Mouse (Mus musculus) cerebellum, adult 2 months (tissue): Measurements from ENCODE around the gene Arl5a. TPM values are rescaled to one million over a fixed set of nuclear protein-coding genes. Genes with fewer than 3 reads are reported as not detected.

Experiments used
- DNase-seq, 2 experiments: peaks; one replicate each; pipeline ENCODE4 v3.0.0; 2021
- H3K27ac ChIP-seq: fragments of 200-500 bp; 2 replicates; pipeline ENCODE4 v1.5.1; 2012; ENCODE audit warnings: low read length, control low read depth, inconsistent platforms; ENCODE audit not compliant: insufficient read depth
- H3K27me3 ChIP-seq: fragments of 200-500 bp; 2 replicates; pipeline ENCODE4 v1.6.1; 2012; ENCODE audit warnings: inconsistent platforms, mild to moderate bottlenecking, low read length, moderate library complexity; ENCODE audit not compliant: control insufficient read depth, insufficient read depth
- H3K4me1 ChIP-seq: fragments of 200-500 bp; 2 replicates; pipeline ENCODE4 v1.6.1; 2011; ENCODE audit warnings: low read length; ENCODE audit not compliant: control insufficient read depth, insufficient read depth
- H3K4me3 ChIP-seq: fragments of 200-500 bp; replicated peaks from 2 replicates; pipeline ENCODE3; 2011; ENCODE audit warnings: mild to moderate bottlenecking, low read depth, low read length, control low read depth; ENCODE audit not compliant: insufficient read depth
- CTCF ChIP-seq: fragments of 200-500 bp; IDR thresholded peaks from 2 replicates; pipeline ENCODE4 v1.5.1; 2011; ENCODE audit warnings: low read depth, mild to moderate bottlenecking, control low read depth, low read length, moderate library complexity, borderline replicate concordance; ENCODE audit not compliant: insufficient read depth
- POLR2A ChIP-seq: fragments of 200-500 bp; IDR thresholded peaks from 2 replicates; pipeline ENCODE4 v1.6.1; 2011; ENCODE audit warnings: low read length, control low read depth, borderline replicate concordance; ENCODE audit not compliant: insufficient read depth
- WGBS: fragments of 180-500 bp; shearing (Covaris S2); methylation state at CpG from one replicate; pipeline ENCODE4 v1.1.7; 2018; 5-methylcytosine and 5-hydroxymethylcytosine counted together
- polyA plus RNA-seq: library from polyadenylated mRNA; depleted of rRNA; stranded (reverse); fragments of >200 nt; gene quantifications from 2 replicates; pipeline ENCODE4 v1.2.3, GENCODE M21; 2012

Arl5a gene
- polyA plus RNA-seq, 1 experiment, result 57.3 TPM

GRCm38 (mm10) chr2:52427383-52427782 lies 2.7 kb upstream of the Arl5a start:
- peaks cover 5% of the 10 kb centered on the region; the same call in 1 of the 2 replicates for H3K4me1 ChIP-seq
- DNase-seq, result no peak
- H3K27ac ChIP-seq, result no peak overlapping the region
- no peaks in the 10 kb centered on the region for H3K27me3 ChIP-seq
- WGBS, result 85% methylated on average over 3 of the region's 3 CpGs
- no peak overlapping the region for H3K4me3 ChIP-seq
- no peak for TF ChIP-seq CTCF
- no peak for TF ChIP-seq POLR2A

DNA sequence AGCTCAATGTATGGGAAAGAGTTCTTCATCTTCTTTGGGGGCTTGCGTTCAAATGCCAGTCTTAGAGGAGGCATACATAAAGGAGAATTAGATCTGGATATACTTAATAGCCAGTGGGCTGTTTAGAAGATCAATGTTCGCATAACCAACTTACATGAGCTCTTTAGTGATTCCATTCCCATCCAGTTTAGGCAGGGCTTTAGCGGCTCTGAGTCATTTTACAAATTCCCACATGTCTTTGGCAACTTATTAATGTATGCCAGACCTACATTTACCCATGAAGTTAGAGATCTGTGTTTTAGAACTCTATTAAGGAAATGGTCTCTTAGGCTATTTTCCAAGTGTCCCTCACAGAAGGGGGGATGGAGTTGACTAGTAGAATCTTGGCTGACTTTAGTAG lies 1.3 kb upstream of the Arl5a start:
- no peaks in the 10 kb centered on the region for H3K27me3 ChIP-seq
- no peak for DNase-seq
- WGBS, result 90% methylated on average over 3 of the region's 3 CpGs
- no peak overlapping the region for H3K4me3 ChIP-seq
- TF ChIP-seq CTCF (no peak), POLR2A (no peak)
- no peak overlapping the region for H3K27ac ChIP-seq
- H3K4me1 ChIP-seq, result peaks cover 12% of the 10 kb centered on the region; the same call in 1 of the 2 replicates

DNA sequence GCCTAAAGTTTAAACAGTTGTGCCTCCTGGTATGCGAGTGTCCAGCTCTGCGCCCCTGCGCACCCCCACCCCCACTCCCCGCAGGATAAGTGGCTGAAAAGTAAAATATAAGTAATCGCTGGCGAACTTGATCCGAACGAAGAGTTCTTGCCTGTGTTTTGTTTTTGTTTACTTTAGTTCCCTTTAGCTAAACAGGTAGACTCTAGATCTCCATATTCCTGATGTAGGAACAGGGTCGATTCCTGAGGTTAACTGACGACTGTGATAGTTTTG lies 758 bp upstream of the Arl5a start:
- Histone ChIP-seq H3K27ac (peak overlapping the region; percentile 72; the same call in 1 of the 2 replicates), H3K4me3 (peak overlapping the region; percentile 73), H3K4me1 (peaks cover 14% of the 10 kb centered on the region; the same call in 1 of the 2 replicates), H3K27me3 (no peaks in the 10 kb centered on the region)
- 16% methylated on average over 10 of the region's 10 CpGs for WGBS
- no peak for TF ChIP-seq POLR2A
- no peak for TF ChIP-seq CTCF
- no peak for DNase-seq

GRCm38 (mm10) chr2:52424248-52424728 lies 413 bp downstream of the Arl5a start:
- peak overlapping the region; percentile 98 for H3K4me3 ChIP-seq
- H3K27ac ChIP-seq, result peak overlapping the region; percentile 95
- WGBS, result under 1% methylated on average over 42 of the region's 42 CpGs
- no peak for TF ChIP-seq POLR2A
- TF ChIP-seq CTCF, result no peak
- peaks cover 21% of the 10 kb centered on the region; the same call in 1 of the 2 replicates for H3K4me1 ChIP-seq
- H3K27me3 ChIP-seq, result no peaks in the 10 kb centered on the region
- peak in 1 of 2 experiments; percentile 68 for DNase-seq

DNA sequence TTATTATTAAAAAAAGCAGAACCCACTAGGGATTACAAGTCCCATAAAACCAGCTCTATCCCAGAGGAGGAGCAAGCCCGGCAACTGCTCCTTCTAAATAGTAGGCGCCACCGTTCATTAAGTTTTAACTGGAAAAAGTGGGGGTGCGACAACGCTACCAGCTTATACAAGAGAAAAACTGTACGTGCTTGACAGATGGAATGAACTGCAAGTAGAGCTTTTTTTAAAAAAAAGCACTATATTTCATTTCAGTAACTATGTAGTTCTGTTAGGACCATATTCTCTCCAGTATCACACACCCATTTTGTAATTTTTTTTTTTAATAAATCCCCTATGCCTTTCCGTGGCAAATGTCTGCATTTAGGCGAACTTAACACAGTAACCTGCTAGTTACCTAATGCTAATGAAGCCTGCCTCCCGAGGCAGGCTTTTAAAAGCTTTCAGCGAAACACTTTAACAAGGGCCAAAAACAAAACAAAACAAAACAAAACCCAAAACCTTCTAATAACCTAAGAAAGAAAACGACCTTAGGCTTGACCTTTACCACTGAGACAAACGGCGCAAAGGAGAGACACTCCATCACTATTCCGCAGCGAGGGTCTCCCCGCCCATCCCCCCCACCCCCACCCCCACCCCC lies 972 bp downstream of the Arl5a start:
- Histone ChIP-seq H3K4me3 (peak overlapping the region; percentile 98), H3K27me3 (no peaks in the 10 kb centered on the region), H3K27ac (no peak overlapping the region), H3K4me1 (peaks cover 23% of the 10 kb centered on the region)
- WGBS, result under 1% methylated on average over 16 of the region's 16 CpGs
- TF ChIP-seq CTCF (no peak), POLR2A (no peak)
- DNase-seq, result peak in 1 of 2 experiments; percentile 45

DNA sequence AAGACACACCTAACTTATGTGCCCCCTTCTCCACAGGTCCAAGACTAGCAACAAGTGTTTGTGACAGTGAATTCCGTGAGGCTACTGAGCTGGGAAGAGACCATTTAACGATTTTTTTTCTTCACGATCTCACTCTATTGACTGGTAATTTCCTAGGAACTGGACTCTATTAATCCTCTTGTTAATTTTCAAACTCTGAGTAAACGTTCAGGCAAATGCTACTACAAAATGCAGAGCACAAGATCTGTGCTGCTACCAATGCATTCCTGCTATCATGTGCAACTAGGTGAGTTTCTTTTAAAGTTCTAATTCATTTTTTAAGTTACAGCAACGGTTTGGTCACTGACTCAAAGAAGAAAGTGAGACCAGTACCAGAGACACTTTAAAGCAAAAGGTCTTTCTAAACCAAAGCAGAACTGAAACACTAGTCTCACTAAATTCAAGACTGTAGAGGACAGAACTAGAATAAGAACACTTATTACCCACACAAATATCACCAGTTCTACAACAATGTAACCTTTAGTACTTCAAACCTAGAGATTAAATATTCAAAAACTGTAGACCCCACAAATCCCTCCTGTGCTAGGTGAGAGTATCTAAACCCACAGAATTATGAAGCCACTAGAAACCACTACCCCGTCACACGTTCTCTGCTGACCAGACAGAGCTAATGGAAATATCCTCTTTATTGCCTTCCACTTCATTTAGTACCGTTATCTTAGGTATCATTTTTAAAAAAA lies 1.7 kb downstream of the Arl5a start:
- no peak for TF ChIP-seq CTCF
- no peak for TF ChIP-seq POLR2A
- Histone ChIP-seq H3K4me3 (peak overlapping the region; percentile 98), H3K27ac (no peak overlapping the region), H3K27me3 (no peaks in the 10 kb centered on the region), H3K4me1 (peaks cover 26% of the 10 kb centered on the region)
- no peak for DNase-seq
- WGBS, result 17% methylated on average over 8 of the region's 8 CpGs

GRCm38 (mm10) chr2:52421197-52421596 lies 3.5 kb downstream of the Arl5a start:
- peak; percentile 33 to 61 for DNase-seq
- TF ChIP-seq POLR2A (no peak), CTCF (no peak)
- Histone ChIP-seq H3K27me3 (no peaks in the 10 kb centered on the region), H3K4me1 (peaks cover 29% of the 10 kb centered on the region), H3K4me3 (peak overlapping the region; percentile 19), H3K27ac (no peak overlapping the region)
- WGBS, result 13% methylated on average over 6 of the region's 6 CpGs

- Histone ChIP-seq H3K27ac (no peak overlapping the region), H3K4me1 (peaks cover 27% of the 10 kb centered on the region), H3K4me3 (no peak overlapping the region), H3K27me3 (no peaks in the 10 kb centered on the region)
- WGBS, result 66% methylated on average over 7 of the region's 7 CpGs
- TF ChIP-seq POLR2A (no peak), CTCF (no peak)
- DNase-seq, result no peak
These were observed 4.5 kb downstream of the Arl5a start for GRCm38 (mm10) chr2:52420001-52420710.
